Mouse (Mus musculus) stomach, postnatal 0 days (tissue): ENCODE measurements at regions not wholly inside any gene's neighbourhood (a gene's known extent, or its start where the extent isn't known, plus 50 kb on each side); places are given as distances from the start of the nearest gene placed in this dataset.

Source experiments
- CTCF ChIP-seq: IDR thresholded peaks from 2 replicates; pipeline ENCODE4 v1.5.1; 2016; ENCODE audit warnings: antibody characterized with exemption, low read depth, mild to moderate bottlenecking, moderate library complexity
- EP300 ChIP-seq: optimal IDR thresholded peaks from 2 replicates; pipeline ENCODE3; 2016; ENCODE audit warnings: antibody characterized with exemption

DNA sequence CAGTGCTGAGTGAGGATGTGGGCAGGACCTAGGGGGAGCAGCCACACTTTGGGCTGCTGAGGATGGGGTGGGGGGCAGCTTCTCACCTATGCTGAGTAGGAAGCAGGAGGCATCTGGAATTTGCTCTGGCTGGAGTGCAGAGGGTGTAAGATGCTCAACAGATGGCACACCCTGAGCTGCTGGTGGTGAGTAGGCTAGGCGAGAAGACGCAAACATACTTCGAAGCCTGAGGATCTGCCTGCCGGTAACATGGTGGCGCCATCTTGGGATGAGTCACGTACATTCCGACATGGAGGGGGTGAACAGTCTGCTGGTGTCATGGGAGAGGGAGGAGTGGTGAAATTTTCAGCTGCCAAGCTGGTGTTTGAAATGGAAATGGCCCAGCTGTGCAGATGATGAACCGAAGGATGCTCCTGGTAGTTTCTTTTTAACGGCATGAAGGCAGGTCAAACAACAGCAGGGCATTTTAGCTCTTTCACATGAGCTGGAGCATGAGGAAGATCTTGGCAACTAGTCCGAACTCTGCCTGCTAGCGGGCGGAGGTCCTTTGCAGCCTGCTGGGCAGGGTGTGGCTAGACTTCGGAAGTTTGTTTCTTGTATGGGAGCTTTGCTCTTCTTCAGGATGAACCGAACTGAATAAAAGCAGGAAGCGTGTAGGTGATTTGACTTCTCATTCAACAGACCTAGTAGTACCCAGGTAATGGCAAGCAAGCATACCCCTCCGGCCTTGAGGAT, 72.2 kb downstream of the Ackr3 start:
- no peak for TF ChIP-seq CTCF
- TF ChIP-seq EP300: no peak
